Mouse (Mus musculus): ENCODE measurements around the gene Cetn3. TPM values are rescaled to one million over a fixed set of nuclear protein-coding genes. Genes with fewer than 3 reads are reported as not detected.

Cetn3 gene
- 199 and 207 TPM in 2 replicates for polyA plus RNA-seq (2015; fragmentation: Nextera tagmentation; extraction: Ambion mirVana)

DNA sequence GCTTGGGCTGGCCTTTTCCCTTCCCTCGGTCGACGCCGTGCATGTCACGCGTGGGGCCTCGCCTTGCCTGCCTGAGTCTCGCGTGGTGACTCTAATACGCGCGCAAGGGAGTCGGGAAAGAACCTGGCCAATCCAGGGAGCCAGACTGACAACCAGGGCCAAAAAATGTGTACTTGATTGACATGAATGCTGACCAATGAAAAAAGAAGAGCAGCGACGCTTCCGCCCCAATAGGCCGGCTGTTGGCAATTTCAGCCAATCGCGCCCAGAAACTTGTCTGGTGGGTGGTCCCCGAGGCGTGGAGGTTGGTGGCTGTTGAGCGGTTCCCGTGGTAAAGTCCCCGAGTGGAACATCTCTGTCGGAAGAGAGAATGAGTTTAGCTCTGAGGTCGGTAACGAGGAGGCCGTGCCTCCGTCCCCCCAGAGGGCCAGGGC, at the start of gene Cetn3:
Gene Cetn3 (plus strand): TSS at position 107 of the 434 bp plus-strand sequence.
- Histone ChIP-seq H3K27me3 (no peaks in the 10 kb centered on the region), H3K9ac (peak within 1 kb of the TSS; percentile 77), H3K4me1 (peaks cover 12% of the 10 kb centered on the region), H3K4me2 (peak within 1 kb of the TSS; percentile 67), H3K4me3 (peak within 1 kb of the TSS; percentile 74), H3K9me3 (no peaks in the 10 kb centered on the region), H3K36me3 (0 out of 2 replicates have a peak, but pooled peaks cover 4% of the 10 kb centered on the region), H3K27ac (peak within 1 kb of the TSS; percentile 100)
- ATAC-seq (ENCODE audit: insufficient number of reproducible peaks, low FRiP score, low TSS enrichment, low read depth): peak; percentile 91
- under 1% methylated on average over 29 of the region's 29 CpGs for WGBS

GRCm38 (mm10) chr13:81736606-81737005, 46.3 kb upstream of the Cetn3 start:
- H3K4me1 ChIP-seq: no peaks in the 10 kb centered on the region
- H3K27ac ChIP-seq: no peak overlapping the region
- no peak overlapping the region for H3K4me3 ChIP-seq
- no peak overlapping the region for H3K4me2 ChIP-seq
- ATAC-seq (ENCODE audit: insufficient number of reproducible peaks, low FRiP score, low TSS enrichment, low read depth): no peak
- 85% methylated on average over 5 of the region's 5 CpGs for WGBS
- no peaks in the 10 kb centered on the region for H3K9me3 ChIP-seq
- no peaks in the 10 kb centered on the region for H3K27me3 ChIP-seq
- no peak overlapping the region for H3K9ac ChIP-seq
- no peaks in the 10 kb centered on the region for H3K36me3 ChIP-seq

GRCm38 (mm10) chr13:81740898-81741297, 42.0 kb upstream of the Cetn3 start:
- Histone ChIP-seq H3K4me3 (no peak overlapping the region), H3K27me3 (no peaks in the 10 kb centered on the region)
- WGBS: 47% methylated on average over 3 of the region's 3 CpGs

GRCm38 (mm10) chr13:81743391-81744091, 39.3 kb upstream of the Cetn3 start:
- Histone ChIP-seq H3K27ac (no peak overlapping the region), H3K27me3 (no peaks in the 10 kb centered on the region), H3K4me2 (no peak overlapping the region), H3K9me3 (no peaks in the 10 kb centered on the region), H3K36me3 (no peaks in the 10 kb centered on the region), H3K4me1 (no peaks in the 10 kb centered on the region), H3K4me3 (no peak overlapping the region), H3K9ac (no peak overlapping the region)
- 48% methylated on average over 10 of the region's 10 CpGs for WGBS
- no peak for ATAC-seq (ENCODE audit: insufficient number of reproducible peaks, low FRiP score, low TSS enrichment, low read depth)

More at GRCm38 (mm10) chr13:81740898-81741297, 42.0 kb upstream of the Cetn3 start:
- Histone ChIP-seq H3K27ac (no peak overlapping the region), H3K36me3 (no peaks in the 10 kb centered on the region), H3K4me1 (no peaks in the 10 kb centered on the region), H3K9me3 (no peaks in the 10 kb centered on the region), H3K9ac (no peak overlapping the region), H3K4me2 (no peak overlapping the region)
- no peak for ATAC-seq (ENCODE audit: insufficient number of reproducible peaks, low FRiP score, low TSS enrichment, low read depth)

DNA sequence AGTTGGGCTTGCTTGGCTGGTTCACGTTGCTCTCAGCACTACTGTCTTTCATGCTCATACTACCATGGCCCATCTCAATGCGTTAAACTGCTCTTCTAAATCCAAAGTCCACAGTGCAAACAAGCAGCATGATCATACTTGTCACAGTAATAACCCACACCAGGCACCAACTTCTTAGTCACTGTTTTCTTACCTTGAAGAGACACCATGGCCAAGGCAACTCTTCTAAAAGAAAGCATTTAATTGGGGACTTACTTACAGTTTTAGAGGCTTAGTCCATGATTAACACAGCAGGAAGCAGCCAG, 38.8 kb upstream of the Cetn3 start:
- no peak for ATAC-seq (ENCODE audit: insufficient number of reproducible peaks, low FRiP score, low TSS enrichment, low read depth)
- no peaks in the 10 kb centered on the region for H3K36me3 ChIP-seq
- no peak overlapping the region for H3K4me3 ChIP-seq
- no peak overlapping the region for H3K27ac ChIP-seq
- H3K4me1 ChIP-seq: no peaks in the 10 kb centered on the region
- H3K9me3 ChIP-seq: no peaks in the 10 kb centered on the region
- WGBS: 41% methylated on average over 2 of the region's 2 CpGs
- H3K4me2 ChIP-seq: no peak overlapping the region
- no peak overlapping the region for H3K9ac ChIP-seq
- no peaks in the 10 kb centered on the region for H3K27me3 ChIP-seq

DNA sequence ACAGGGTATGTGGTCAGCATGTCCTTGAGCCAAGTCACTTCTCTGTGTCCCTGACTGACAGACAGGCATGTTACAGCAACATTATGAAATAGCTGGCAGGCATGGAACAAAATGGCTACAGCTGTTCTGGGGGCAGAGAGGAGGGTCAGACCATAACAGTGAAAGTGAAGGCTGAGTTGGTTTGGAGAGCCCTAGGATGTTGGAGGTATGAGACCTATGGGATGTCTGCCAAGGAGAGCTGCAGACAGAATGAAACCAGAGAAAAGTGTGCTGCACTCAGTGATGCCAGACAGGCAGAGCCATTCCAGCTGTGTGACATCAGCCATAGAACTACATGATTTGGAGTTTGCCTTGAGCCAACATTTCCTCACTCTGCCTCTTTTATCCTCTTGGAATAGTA, 28.0 kb upstream of the Cetn3 start:
- Histone ChIP-seq H3K27ac (no peak overlapping the region), H3K4me2 (no peak overlapping the region), H3K4me3 (no peak overlapping the region), H3K36me3 (no peaks in the 10 kb centered on the region), H3K9ac (no peak overlapping the region), H3K27me3 (no peaks in the 10 kb centered on the region), H3K9me3 (no peaks in the 10 kb centered on the region), H3K4me1 (no peaks in the 10 kb centered on the region)
- no peak for ATAC-seq (ENCODE audit: insufficient number of reproducible peaks, low FRiP score, low TSS enrichment, low read depth)

- no peak overlapping the region for H3K4me3 ChIP-seq
- H3K9ac ChIP-seq: no peak overlapping the region
- no peak overlapping the region for H3K4me2 ChIP-seq
- no peaks in the 10 kb centered on the region for H3K9me3 ChIP-seq
- no peaks in the 10 kb centered on the region for H3K4me1 ChIP-seq
- 93% methylated on average over 1 of the region's 1 CpGs for WGBS
- no peaks in the 10 kb centered on the region for H3K27me3 ChIP-seq
- no peak for ATAC-seq (ENCODE audit: insufficient number of reproducible peaks, low FRiP score, low TSS enrichment, low read depth)
- H3K36me3 ChIP-seq: no peaks in the 10 kb centered on the region
- H3K27ac ChIP-seq: no peak overlapping the region
Observed at GRCm38 (mm10) chr13:81755324-81755723, 27.6 kb upstream of the Cetn3 start.

GRCm38 (mm10) chr13:81757058-81757660, 25.7 kb upstream of the Cetn3 start:
- Histone ChIP-seq H3K36me3 (no peaks in the 10 kb centered on the region), H3K4me1 (no peaks in the 10 kb centered on the region), H3K4me3 (no peak overlapping the region), H3K4me2 (no peak overlapping the region), H3K27ac (no peak overlapping the region), H3K27me3 (no peaks in the 10 kb centered on the region), H3K9ac (no peak overlapping the region), H3K9me3 (no peaks in the 10 kb centered on the region)
- ATAC-seq (ENCODE audit: insufficient number of reproducible peaks, low FRiP score, low TSS enrichment, low read depth): no peak
- WGBS: 88% methylated on average over 5 of the region's 5 CpGs

DNA sequence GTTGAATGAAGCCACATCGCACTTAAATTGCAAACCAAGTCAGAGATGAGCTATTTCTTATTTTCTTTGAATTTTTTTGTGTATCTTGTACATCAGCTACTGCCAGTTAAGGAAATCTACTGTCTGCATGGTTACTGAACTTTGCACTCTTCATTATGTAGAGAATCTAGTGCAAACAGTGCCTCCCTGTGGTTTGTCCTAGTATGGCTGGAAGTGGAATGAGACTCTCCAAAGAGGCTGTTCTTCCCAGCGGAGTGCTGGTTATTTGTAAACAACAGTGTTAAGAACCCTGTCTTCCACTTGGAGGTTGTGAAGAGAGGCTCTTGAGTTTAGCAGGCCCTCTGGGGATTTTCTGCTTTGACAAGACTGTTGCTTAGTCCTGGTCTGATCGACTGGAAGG, 22.5 kb upstream of the Cetn3 start:
- ATAC-seq (ENCODE audit: insufficient number of reproducible peaks, low FRiP score, low TSS enrichment, low read depth): no peak
- WGBS: 26% methylated on average over 3 of the region's 3 CpGs
- Histone ChIP-seq H3K4me1 (no peaks in the 10 kb centered on the region), H3K4me2 (no peak overlapping the region), H3K36me3 (no peaks in the 10 kb centered on the region), H3K4me3 (no peak overlapping the region), H3K9ac (no peak overlapping the region), H3K27ac (no peak overlapping the region), H3K9me3 (no peaks in the 10 kb centered on the region), H3K27me3 (no peaks in the 10 kb centered on the region)

- no peaks in the 10 kb centered on the region for H3K27me3 ChIP-seq
- no peaks in the 10 kb centered on the region for H3K4me1 ChIP-seq
- H3K27ac ChIP-seq: no peak overlapping the region
- H3K9me3 ChIP-seq: no peaks in the 10 kb centered on the region
- H3K4me3 ChIP-seq: no peak overlapping the region
- no peak overlapping the region for H3K4me2 ChIP-seq
- H3K36me3 ChIP-seq: no peaks in the 10 kb centered on the region
- no peak for ATAC-seq (ENCODE audit: insufficient number of reproducible peaks, low FRiP score, low TSS enrichment, low read depth)
- 31% methylated on average over 14 of the region's 14 CpGs for WGBS
- H3K9ac ChIP-seq: no peak overlapping the region
Observed at GRCm38 (mm10) chr13:81761566-81762186, 21.2 kb upstream of the Cetn3 start.

DNA sequence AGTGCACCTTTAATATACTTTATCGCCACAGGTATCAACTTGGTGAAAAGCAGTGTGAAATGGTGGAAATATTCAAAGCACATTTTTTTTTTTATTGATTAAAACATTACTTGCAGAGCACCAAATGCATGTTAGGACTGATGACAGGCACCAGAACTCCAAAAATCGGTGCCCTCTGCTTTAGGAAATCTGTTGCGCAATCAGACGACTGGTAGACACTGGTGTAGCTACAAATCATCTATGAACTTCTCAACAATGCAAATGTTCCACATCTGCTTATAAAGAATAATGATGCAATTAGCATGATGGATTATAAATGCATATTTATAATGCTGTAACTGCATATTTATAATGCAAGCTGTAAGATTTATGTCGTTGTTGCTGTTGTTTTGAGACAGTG, 18.7 kb upstream of the Cetn3 start:
- Histone ChIP-seq H3K27ac (no peak overlapping the region), H3K36me3 (no peaks in the 10 kb centered on the region), H3K27me3 (no peaks in the 10 kb centered on the region), H3K4me2 (no peak overlapping the region), H3K9me3 (no peaks in the 10 kb centered on the region), H3K4me1 (no peaks in the 10 kb centered on the region), H3K4me3 (no peak overlapping the region), H3K9ac (no peak overlapping the region)
- WGBS: 68% methylated on average over 5 of the region's 5 CpGs
- no peak for ATAC-seq (ENCODE audit: insufficient number of reproducible peaks, low FRiP score, low TSS enrichment, low read depth)

GRCm38 (mm10) chr13:81767038-81767659, 15.7 kb upstream of the Cetn3 start:
- Histone ChIP-seq H3K4me3 (no peak overlapping the region), H3K4me2 (no peak overlapping the region), H3K9me3 (no peaks in the 10 kb centered on the region), H3K4me1 (no peaks in the 10 kb centered on the region), H3K36me3 (no peaks in the 10 kb centered on the region), H3K27ac (no peak overlapping the region), H3K27me3 (no peaks in the 10 kb centered on the region), H3K9ac (no peak overlapping the region)
- ATAC-seq (ENCODE audit: insufficient number of reproducible peaks, low FRiP score, low TSS enrichment, low read depth): no peak
- 78% methylated on average over 7 of the region's 7 CpGs for WGBS
